Mouse (Mus musculus) left cerebral cortex, adult 8-10 months (tissue): ENCODE measurements around the gene Max. TPM values are rescaled to one million over a fixed set of nuclear protein-coding genes. Genes with fewer than 3 reads are reported as not detected.

Experiments
- DNase-seq, 2 experiments: peaks; one replicate each; pipeline ENCODE4 v3.0.0; 2022; ENCODE audit warnings: low spot score in 2 of 2
- total RNA-seq, 4 experiments: library from RNA; stranded (reverse); gene quantifications; 2 replicates each; pipeline ENCODE4 v1.2.4; 2022

The Max gene
- total RNA-seq, 4 experiments from 2014 or later, result 77.6 to 91.1 (median 82.8) TPM

GRCm38 (mm10) chr12:76889404-76890184, 72.4 kb downstream of the Max start:
- DNase-seq, result no peak

- no peak for DNase-seq
Observed at GRCm38 (mm10) chr12:76887941-76888340, 74.1 kb downstream of the Max start.

Other genes with a start within 250 kb of the Max start
- gene Churc1, start 196.7 kb downstream of the Max start, total RNA-seq, result 10 to 100 TPM; 35.2 to 47.1 (median 39.6) TPM
- gene Fntb, start 196.6 kb downstream of the Max start, total RNA-seq, result 10 to 100 TPM; 28.4 to 36.7 (median 32.3) TPM
- 1 to 10 TPM in 1 of 4 experiments, under 1 TPM in 3; 0.59 to 1.1 (median 0.70) TPM for gene Gpx2, start 166.6 kb downstream of the Max start, total RNA-seq
- 100 to 1,000 TPM; 203 to 218 (median 209) TPM for gene Rab15, start 139.3 kb downstream of the Max start, total RNA-seq